Mouse (Mus musculus) forebrain, embryonic 16.5 days (tissue): ENCODE measurements around the gene Hddc3. TPM values are rescaled to one million over a fixed set of nuclear protein-coding genes. Genes with fewer than 3 reads are reported as not detected.
"Not testable (repeated sequence)": the region's sequence is repeated elsewhere in the genome, so short reads cannot be mapped to it uniquely, and the experiment has no call there.

Experiments used
- ATAC-seq: fragments of 200-750 bp; cut with Nextera tagmentation; 2 replicates; pipeline ENCODE4 v1.8.0; 2017; ENCODE audit warnings: mild to moderate bottlenecking, moderate library complexity
- H3K27ac ChIP-seq: fragments of 300-500 bp; sonication (generic); 2 replicates; pipeline ENCODE4 v1.5.1; 2014; ENCODE audit warnings: low read length, control low read depth
- H3K27me3 ChIP-seq: fragments of 300-500 bp; sonication (generic); replicated peaks from 2 replicates; pipeline ENCODE4 v1.6.1; 2014; ENCODE audit warnings: low read length; ENCODE audit not compliant: control insufficient read depth, insufficient read depth
- H3K36me3 ChIP-seq: fragments of 300-500 bp; sonication (generic); 2 replicates; pipeline ENCODE4 v1.6.1; 2014; ENCODE audit not compliant: control insufficient read depth, insufficient read depth
- H3K4me1 ChIP-seq: fragments of 300-500 bp; sonication (generic); replicated peaks from 2 replicates; pipeline ENCODE4 v1.6.1; 2014; ENCODE audit warnings: low read length; ENCODE audit not compliant: control insufficient read depth, insufficient read depth
- H3K4me2 ChIP-seq: fragments of 300-500 bp; sonication (generic); 2 replicates; pipeline ENCODE4 v1.6.1; 2014; ENCODE audit warnings: mild to moderate bottlenecking, low read length, control low read depth
- H3K4me3 ChIP-seq: fragments of 300-500 bp; sonication (generic); replicated peaks from 2 replicates; pipeline ENCODE4 v1.5.1; 2014; ENCODE audit warnings: mild to moderate bottlenecking, low read length, control low read depth
- H3K9ac ChIP-seq: fragments of 300-500 bp; sonication (generic); replicated peaks from 2 replicates; pipeline ENCODE4 v1.6.1; 2014; ENCODE audit warnings: low read depth, low read length, control low read depth
- H3K9me3 ChIP-seq: fragments of 300-500 bp; sonication (generic); 2 replicates; pipeline ENCODE4 v1.6.1; 2016; ENCODE audit warnings: low read length; ENCODE audit not compliant: control insufficient read depth
- WGBS: fragments of 180-500 bp; shearing (Covaris S2); extraction: QIAGEN DNeasy Blood & Tissue Kit; methylation state at CpG from one replicate; pipeline ENCODE4 v1.1.7; 2014; 5-methylcytosine and 5-hydroxymethylcytosine counted together
- polyA plus RNA-seq: library from polyadenylated mRNA; unstranded; fragments of >200 nt; fragmentation: Nextera tagmentation; extraction: Ambion mirVana; gene quantifications from 2 replicates; pipeline ENCODE4 v1.2.1, GENCODE M21; 2015

Gene Hddc3
- polyA plus RNA-seq, 1 experiment from 2014 or later = 23.8 TPM

DNA sequence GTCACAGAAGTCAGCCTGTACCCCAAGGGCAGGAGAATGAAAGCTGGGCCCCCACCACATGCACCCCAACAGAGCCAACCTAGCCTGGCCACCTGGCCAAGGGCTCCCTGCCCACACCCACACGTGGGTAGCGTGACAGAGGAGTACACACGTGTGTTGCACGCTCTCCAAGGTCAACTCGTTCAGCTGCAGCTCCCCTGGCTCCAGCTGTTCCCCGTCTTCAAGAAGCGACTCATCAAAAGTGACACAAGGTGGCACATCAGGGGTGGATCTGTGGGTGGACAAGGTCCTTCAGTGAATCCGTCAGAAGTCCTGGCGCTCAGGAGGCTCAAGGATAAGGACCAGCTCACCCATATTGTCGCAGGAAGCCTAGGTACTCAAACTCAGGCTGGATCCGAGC, 40.0 kb downstream of the Hddc3 start:
- 74% methylated on average over 11 of the region's 11 CpGs for WGBS

DNA sequence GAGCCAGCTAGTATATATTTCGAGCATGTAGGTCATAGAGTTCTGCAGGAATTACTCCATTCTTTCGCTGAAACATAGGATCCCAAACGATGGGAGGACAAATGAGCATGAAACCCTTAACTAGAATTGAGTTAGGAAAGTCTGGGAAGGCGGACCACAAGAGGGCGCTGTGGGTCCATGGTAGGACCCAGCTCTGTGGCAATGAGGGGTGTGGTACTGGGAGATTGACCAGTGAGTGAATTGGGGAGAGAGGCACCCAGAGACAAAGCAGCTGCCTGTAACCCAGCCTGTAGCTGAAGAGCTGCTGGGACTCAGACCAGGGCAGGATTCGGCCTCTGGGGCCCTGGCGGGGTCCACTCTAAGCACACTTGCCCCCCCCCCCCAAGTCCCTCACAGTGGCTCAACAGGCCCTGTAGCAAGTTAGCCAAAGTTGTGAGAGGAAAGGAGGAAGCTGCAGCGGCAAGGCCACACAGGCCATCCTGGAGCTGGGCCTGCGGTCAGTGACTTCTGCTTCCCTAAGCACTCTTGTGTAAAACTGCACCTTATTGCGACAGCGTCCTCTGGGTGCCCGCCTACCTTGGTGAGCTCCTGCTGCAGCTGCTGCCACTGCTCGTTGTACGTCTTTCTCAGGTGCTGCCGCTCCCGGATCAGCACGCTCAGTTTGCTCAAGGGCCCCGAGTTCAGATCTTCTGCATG, 43.5 kb downstream of the Hddc3 start:
- Histone ChIP-seq H3K9ac (no peak overlapping the region), H3K36me3 (no peaks in the 10 kb centered on the region; the same call in 1 of the 2 replicates)
- 35% methylated on average over 18 of the region's 18 CpGs for WGBS

More for the DNA sequence above, 40.0 kb downstream of the Hddc3 start:
- no peak overlapping the region for H3K4me3 ChIP-seq
- no peak overlapping the region for H3K9ac ChIP-seq
- no peak for ATAC-seq
- H3K36me3 ChIP-seq = no peaks in the 10 kb centered on the region
- peaks cover 5% of the 10 kb centered on the region; the same call in 1 of the 2 replicates for H3K4me1 ChIP-seq
- H3K27ac ChIP-seq = no peak overlapping the region
- no peaks in the 10 kb centered on the region for H3K9me3 ChIP-seq
- H3K4me2 ChIP-seq = no peak overlapping the region
- H3K27me3 ChIP-seq = peaks cover 7% of the 10 kb centered on the region

DNA sequence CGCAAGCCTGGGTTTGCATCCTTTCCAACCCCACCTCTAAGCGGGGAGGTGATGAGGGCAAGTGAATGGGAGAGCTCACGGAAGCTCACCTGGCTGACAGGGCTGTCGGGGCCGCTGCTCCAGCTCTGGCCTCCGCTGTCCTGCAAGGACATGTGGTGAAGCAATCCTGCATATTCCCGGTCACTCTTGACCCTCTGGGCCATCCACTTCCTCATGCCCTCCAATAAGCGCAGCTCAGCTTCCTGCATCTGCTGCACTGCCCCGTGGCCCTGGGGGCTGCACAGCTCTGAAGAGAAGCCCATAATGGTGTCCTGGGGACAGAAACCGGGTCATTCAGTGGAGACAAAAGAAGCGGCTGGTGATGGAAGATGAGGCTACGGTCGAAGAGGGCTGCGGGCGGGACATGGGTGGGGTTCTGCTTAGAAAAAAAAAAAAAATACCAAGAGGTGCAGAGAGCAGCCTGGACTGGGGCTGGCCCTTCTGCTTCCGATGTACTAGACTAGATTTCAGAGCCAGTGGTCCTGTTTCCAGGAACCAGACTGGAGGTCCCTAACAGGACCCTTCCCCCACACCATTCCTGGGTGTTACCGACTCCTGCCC, 44.2 kb downstream of the Hddc3 start:
- ATAC-seq = no peak
- Histone ChIP-seq H3K4me2 (no peak overlapping the region), H3K27me3 (peaks cover 7% of the 10 kb centered on the region), H3K4me1 (peaks cover 5% of the 10 kb centered on the region; the same call in 1 of the 2 replicates), H3K36me3 (peaks cover 2% of the 10 kb centered on the region), H3K27ac (no peak overlapping the region), H3K4me3 (no peak overlapping the region), H3K9ac (no peak overlapping the region), H3K9me3 (no peaks in the 10 kb centered on the region)
- WGBS = 39% methylated on average over 17 of the region's 17 CpGs

More for the DNA sequence above, 43.5 kb downstream of the Hddc3 start:
- H3K4me1 ChIP-seq = peaks cover 5% of the 10 kb centered on the region; the same call in 1 of the 2 replicates
- H3K4me3 ChIP-seq = no peak overlapping the region
- H3K27ac ChIP-seq = no peak overlapping the region
- no peaks in the 10 kb centered on the region for H3K9me3 ChIP-seq
- H3K27me3 ChIP-seq = peaks cover 7% of the 10 kb centered on the region
- no peak overlapping the region for H3K4me2 ChIP-seq
- ATAC-seq = peak; percentile 72

DNA sequence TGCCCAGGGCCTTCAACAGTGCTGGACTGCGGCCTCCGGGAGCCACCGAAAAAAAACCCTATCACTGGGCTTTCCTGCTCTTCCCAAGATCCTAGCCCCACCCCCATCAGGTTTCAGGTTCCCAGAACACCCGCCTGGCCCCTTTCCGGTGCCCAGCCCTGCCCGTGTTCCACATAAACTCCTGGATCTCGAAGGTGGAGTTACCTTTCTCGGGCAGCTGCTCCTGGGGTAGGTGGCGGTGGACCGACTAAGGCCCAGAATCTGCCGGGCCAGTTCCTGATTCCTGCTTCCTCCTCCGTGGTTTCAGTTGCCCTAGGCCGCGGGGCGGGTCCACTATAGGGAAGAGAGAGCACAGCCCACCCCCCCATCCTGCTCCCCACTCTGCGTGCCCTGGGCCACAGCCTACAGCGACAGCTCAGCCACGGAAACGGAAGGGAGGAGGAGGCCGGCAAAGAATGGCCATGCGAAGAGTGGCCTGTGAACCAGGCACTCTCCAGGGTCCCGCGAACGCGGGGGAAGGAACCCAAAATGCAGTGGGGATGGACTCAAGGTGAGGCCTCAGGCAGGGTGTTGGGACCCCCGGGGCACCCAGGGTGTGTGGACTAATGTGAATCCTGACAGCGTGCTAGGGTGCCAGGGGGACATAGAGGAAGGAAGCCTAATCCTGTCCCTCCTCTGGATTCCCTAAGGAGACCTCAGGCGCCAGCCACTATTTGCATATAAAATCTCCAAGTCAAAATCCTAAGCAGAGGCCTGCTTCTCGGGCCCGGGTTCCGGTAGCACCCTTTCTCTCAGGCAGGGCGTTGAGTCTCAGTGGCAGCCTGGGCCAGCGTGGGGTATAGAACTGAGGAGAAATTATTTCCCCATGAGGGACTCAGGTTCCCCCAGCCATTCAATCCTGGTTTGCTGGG, 45.0 kb downstream of the Hddc3 start, which contains the start of gene Fes:
TSS of gene Fes (minus strand) at position 314 of the 911 bp plus-strand sequence.
- H3K36me3 ChIP-seq = peaks cover 8% of the 10 kb centered on the region
- no peak within 1 kb of the TSS for H3K9ac ChIP-seq
- ATAC-seq = 0 out of 2 replicates have a peak, but pooled peaks have one; percentile 10
- no peak within 1 kb of the TSS for H3K27ac ChIP-seq
- 14% methylated on average over 33 of the region's 33 CpGs for WGBS
- H3K9me3 ChIP-seq = no peaks in the 10 kb centered on the region
- no peak within 1 kb of the TSS for H3K4me3 ChIP-seq
- H3K27me3 ChIP-seq = peaks cover 7% of the 10 kb centered on the region
- H3K4me1 ChIP-seq = peaks cover 5% of the 10 kb centered on the region; the same call in 1 of the 2 replicates
- H3K4me2 ChIP-seq = no peak within 1 kb of the TSS

DNA sequence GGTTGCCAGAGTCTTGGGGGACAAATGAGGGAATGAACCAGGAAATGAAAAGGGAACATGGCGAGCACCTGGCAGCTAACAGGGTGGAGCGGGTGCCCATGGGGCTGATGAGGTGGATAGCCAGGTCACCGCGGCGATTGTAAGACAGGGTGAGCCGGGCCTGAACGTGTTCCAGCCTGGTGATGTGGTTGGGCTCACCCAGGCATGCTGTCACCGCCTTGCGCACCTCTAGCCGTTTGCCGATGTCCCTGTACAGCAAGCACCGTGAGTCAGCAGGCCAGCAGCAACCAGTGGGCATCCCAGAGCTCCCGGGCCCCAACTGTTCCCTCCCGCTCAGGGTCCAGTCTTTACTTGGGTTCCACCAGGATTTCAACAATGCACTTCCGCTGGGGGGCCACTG, 49.2 kb downstream of the Hddc3 start:
- Histone ChIP-seq H3K27me3 (no peaks in the 10 kb centered on the region), H3K4me2 (no peak overlapping the region), H3K27ac (no peak overlapping the region), H3K4me1 (no peaks in the 10 kb centered on the region), H3K36me3 (peaks cover 23% of the 10 kb centered on the region), H3K9ac (no peak overlapping the region), H3K4me3 (no peak overlapping the region), H3K9me3 (no peaks in the 10 kb centered on the region)
- WGBS = 93% methylated on average over 15 of the region's 15 CpGs
- ATAC-seq = no peak

DNA sequence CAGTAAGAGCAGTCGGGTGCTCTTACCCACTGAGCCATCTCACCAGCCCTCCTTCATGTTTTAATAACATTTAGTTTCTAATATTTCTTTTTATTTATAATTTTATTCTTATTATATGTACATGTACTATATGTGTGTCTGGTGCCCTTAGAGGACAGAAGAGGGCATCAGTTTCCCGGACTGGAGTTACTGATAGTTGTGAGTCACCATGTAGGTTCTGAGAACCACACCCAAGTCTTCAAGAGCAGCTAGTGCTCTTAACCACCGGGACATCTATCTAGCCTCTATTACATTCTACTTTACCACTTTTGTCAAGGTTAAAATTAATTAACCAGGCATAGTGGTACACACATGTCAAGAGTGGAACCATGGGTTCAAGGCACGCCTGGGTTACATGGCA, 51.7 kb downstream of the Hddc3 start:
- H3K4me1 ChIP-seq = peaks cover 2% of the 10 kb centered on the region; the same call in 1 of the 2 replicates
- peaks cover 23% of the 10 kb centered on the region for H3K36me3 ChIP-seq
- H3K4me2 ChIP-seq = no peak overlapping the region
- H3K27me3 ChIP-seq = no peaks in the 10 kb centered on the region
- no peak for ATAC-seq
- H3K27ac ChIP-seq = no peak overlapping the region
- H3K9me3 ChIP-seq = no peaks in the 10 kb centered on the region
- no peak overlapping the region for H3K4me3 ChIP-seq
- WGBS = 97% methylated on average over 4 of the region's 4 CpGs
- H3K9ac ChIP-seq = no peak overlapping the region

DNA sequence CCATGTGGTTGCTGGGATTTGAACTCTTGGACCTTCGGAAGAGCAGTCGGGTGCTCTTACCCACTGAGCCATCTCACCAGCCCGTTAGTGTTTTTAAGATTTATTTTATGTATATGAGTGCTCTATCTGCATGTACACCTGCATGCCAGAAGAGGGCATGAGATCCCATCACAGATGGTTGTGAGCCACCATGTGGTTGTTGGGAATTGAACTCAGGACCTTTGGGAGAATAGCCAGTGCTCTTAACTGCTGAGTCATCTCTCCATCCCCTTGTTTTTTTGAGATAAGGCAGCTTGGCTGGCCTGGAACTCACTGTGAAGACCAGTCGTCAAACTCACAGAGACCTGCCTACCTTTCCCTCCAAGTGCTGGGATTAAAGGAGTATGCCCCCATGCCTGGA, 53.5 kb downstream of the Hddc3 start:
- not testable (repeated sequence) for ATAC-seq, H3K27me3 ChIP-seq, H3K9ac ChIP-seq, H3K4me3 ChIP-seq, H3K9me3 ChIP-seq, H3K27ac ChIP-seq, H3K4me2 ChIP-seq
- peaks cover 23% of the 10 kb centered on the region for H3K36me3 ChIP-seq
- WGBS = 86% methylated on average over 4 of the region's 4 CpGs
- peaks cover 20% of the 10 kb centered on the region for H3K4me1 ChIP-seq

DNA sequence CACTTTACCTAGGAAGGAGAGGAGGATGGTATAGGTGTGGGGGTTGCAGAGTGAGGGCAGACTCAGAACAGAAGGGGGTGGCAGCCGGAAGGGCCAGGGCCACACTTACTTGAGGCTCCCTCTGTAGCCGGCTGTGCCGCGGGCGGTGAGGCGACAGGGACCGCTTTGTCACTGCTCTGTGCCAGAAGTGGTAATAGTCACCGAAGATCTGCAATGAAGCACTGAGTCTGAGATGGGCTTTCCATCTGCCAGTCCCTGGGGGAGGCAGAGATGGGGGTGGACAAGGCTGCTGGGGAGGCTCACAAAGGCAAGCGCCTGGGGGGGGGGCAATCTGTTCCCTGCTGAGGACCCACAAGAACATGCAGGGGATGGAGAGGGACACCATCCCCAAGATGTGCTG, 55.1 kb downstream of the Hddc3 start:
- ATAC-seq = no peak
- Histone ChIP-seq H3K36me3 (peaks cover 14% of the 10 kb centered on the region), H3K9me3 (no peaks in the 10 kb centered on the region), H3K4me1 (peaks cover 24% of the 10 kb centered on the region), H3K4me3 (no peak overlapping the region), H3K27me3 (no peaks in the 10 kb centered on the region), H3K4me2 (no peak overlapping the region), H3K9ac (no peak overlapping the region), H3K27ac (no peak overlapping the region)
- 88% methylated on average over 9 of the region's 9 CpGs for WGBS
